Mouse (Mus musculus): ENCODE data around the gene Scd3. TPM values are rescaled to one million over a fixed set of nuclear protein-coding genes. Genes with fewer than 3 reads are reported as not detected.

The Scd3 gene
- polyA plus RNA-seq (2012; ENCODE audit: insufficient read depth, insufficient read length, low replicate concordance, missing spikeins), result not detected in 2 replicates

GRCm38 (mm10) chr19:44203015-44203564 is at the start of gene Scd3:
TSS of gene Scd3 (plus strand) at chr19:44203269.
- 96% methylated on average over 9 of the region's 9 CpGs for WGBS
- TF ChIP-seq POLR2A (IDR thresholded peaks at IDR 0.05; ENCODE audit: insufficient read depth, low read depth, low read length) (no peak), CTCF (IDR thresholded peaks at IDR 0.05; ENCODE audit: insufficient read depth, low read depth, low read length) (no peak)
- H3K27ac ChIP-seq (ENCODE audit: insufficient read depth, low read depth, low read length), result no peak within 1 kb of the TSS
- no peak within 1 kb of the TSS for H3K4me3 ChIP-seq (ENCODE audit: insufficient read depth, low read depth, low read length)
- no peaks in the 10 kb centered on the region for H3K4me1 ChIP-seq (ENCODE audit: control insufficient read depth, insufficient read depth, low read length)

- no peaks in the 10 kb centered on the region for H3K4me1 ChIP-seq (ENCODE audit: control insufficient read depth, insufficient read depth, low read length)
- WGBS, result 78% methylated on average over 5 of the region's 5 CpGs
- TF ChIP-seq CTCF (IDR thresholded peaks at IDR 0.05; ENCODE audit: insufficient read depth, low read depth, low read length) (no peak), POLR2A (IDR thresholded peaks at IDR 0.05; ENCODE audit: insufficient read depth, low read depth, low read length) (no peak)
- H3K4me3 ChIP-seq (ENCODE audit: insufficient read depth, low read depth, low read length), result no peak overlapping the region
- H3K27ac ChIP-seq (ENCODE audit: insufficient read depth, low read depth, low read length), result no peak overlapping the region
These were observed 49.3 kb upstream of the Scd3 start for GRCm38 (mm10) chr19:44153781-44154180.

DNA sequence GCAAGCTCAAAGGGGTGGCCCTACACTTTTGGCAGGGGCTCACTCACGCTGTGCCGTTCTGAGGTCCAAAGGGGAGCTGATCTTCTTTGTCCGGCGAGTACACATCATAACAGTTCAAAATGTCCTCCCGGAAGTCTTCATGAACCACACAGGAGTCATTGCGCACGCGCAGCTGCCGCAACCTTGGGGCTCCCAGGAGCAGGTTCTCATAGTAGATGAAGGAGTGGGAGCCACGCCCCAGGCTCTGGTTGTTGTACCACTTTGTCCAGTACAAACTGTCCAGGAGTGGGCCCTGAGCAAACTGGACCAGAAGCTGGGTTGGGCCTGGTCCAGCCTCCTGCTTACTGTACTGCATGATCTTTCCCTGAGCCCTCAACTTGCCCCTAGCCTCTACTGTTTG is 46.1 kb upstream of the Scd3 start:
- Histone ChIP-seq H3K4me1 (ENCODE audit: control insufficient read depth, insufficient read depth, low read length) (no peaks in the 10 kb centered on the region), H3K27ac (ENCODE audit: insufficient read depth, low read depth, low read length) (no peak overlapping the region), H3K4me3 (ENCODE audit: insufficient read depth, low read depth, low read length) (no peak overlapping the region)
- WGBS, result 88% methylated on average over 10 of the region's 10 CpGs
- TF ChIP-seq POLR2A (IDR thresholded peaks at IDR 0.05; ENCODE audit: insufficient read depth, low read depth, low read length) (no peak), CTCF (IDR thresholded peaks at IDR 0.05; ENCODE audit: insufficient read depth, low read depth, low read length) (no peak)

DNA sequence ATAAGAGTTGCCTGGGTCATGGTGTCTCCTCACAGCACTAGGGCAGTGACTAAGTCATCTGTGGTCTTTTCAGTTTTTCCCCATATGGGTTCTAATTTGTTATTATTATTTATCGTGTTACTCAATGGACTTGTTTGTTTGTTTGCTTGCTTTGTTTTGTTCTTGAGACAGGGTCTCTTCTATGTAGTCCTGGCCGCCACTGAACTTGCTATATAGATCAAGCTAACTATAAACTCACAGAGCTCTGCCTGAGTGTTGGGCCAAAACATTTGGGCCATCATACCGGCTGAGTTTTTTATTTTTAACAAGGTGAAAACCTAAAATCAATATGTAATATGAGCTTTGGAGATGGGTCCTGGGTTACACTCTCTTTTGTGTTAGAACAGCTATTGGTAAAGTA is 43.7 kb upstream of the Scd3 start:
- no peak overlapping the region for H3K4me3 ChIP-seq (ENCODE audit: insufficient read depth, low read depth, low read length)
- no peak overlapping the region for H3K27ac ChIP-seq (ENCODE audit: insufficient read depth, low read depth, low read length)
- no peak for TF ChIP-seq CTCF (IDR thresholded peaks at IDR 0.05; ENCODE audit: insufficient read depth, low read depth, low read length)
- WGBS, result 82% methylated on average over 3 of the region's 3 CpGs
- H3K4me1 ChIP-seq (ENCODE audit: control insufficient read depth, insufficient read depth, low read length), result no peaks in the 10 kb centered on the region

- Histone ChIP-seq H3K4me3 (ENCODE audit: insufficient read depth, low read depth, low read length) (no peak overlapping the region), H3K27ac (ENCODE audit: insufficient read depth, low read depth, low read length) (no peak overlapping the region), H3K4me1 (ENCODE audit: control insufficient read depth, insufficient read depth, low read length) (no peaks in the 10 kb centered on the region)
- TF ChIP-seq POLR2A (IDR thresholded peaks at IDR 0.05; ENCODE audit: insufficient read depth, low read depth, low read length) (no peak), CTCF (IDR thresholded peaks at IDR 0.05; ENCODE audit: insufficient read depth, low read depth, low read length) (no peak)
- WGBS, result 13% methylated on average over 3 of the region's 3 CpGs
These were observed 41.6 kb upstream of the Scd3 start for GRCm38 (mm10) chr19:44161515-44161914.

GRCm38 (mm10) chr19:44174835-44175234 is 28.2 kb upstream of the Scd3 start:
- H3K4me1 ChIP-seq (ENCODE audit: control insufficient read depth, insufficient read depth, low read length), result no peaks in the 10 kb centered on the region
- H3K4me3 ChIP-seq (ENCODE audit: insufficient read depth, low read depth, low read length), result no peak overlapping the region
- whole genome bisulfite sequencing, result 41% methylated on average over 8 of the region's 8 CpGs
- TF ChIP-seq POLR2A (IDR thresholded peaks at IDR 0.05; ENCODE audit: insufficient read depth, low read depth, low read length) (no peak), CTCF (IDR thresholded peaks at IDR 0.05; ENCODE audit: insufficient read depth, low read depth, low read length) (no peak)
- H3K27ac ChIP-seq (ENCODE audit: insufficient read depth, low read depth, low read length), result no peak overlapping the region

GRCm38 (mm10) chr19:44176741-44177140 is 26.3 kb upstream of the Scd3 start:
- Histone ChIP-seq H3K4me1 (ENCODE audit: control insufficient read depth, insufficient read depth, low read length) (no peaks in the 10 kb centered on the region), H3K27ac (ENCODE audit: insufficient read depth, low read depth, low read length) (no peak overlapping the region), H3K4me3 (ENCODE audit: insufficient read depth, low read depth, low read length) (no peak overlapping the region)
- no peak for TF ChIP-seq POLR2A (IDR thresholded peaks at IDR 0.05; ENCODE audit: insufficient read depth, low read depth, low read length)
- no peak for TF ChIP-seq CTCF (IDR thresholded peaks at IDR 0.05; ENCODE audit: insufficient read depth, low read depth, low read length)
- WGBS, result 93% methylated on average over 3 of the region's 3 CpGs

- TF ChIP-seq POLR2A (IDR thresholded peaks at IDR 0.05; ENCODE audit: insufficient read depth, low read depth, low read length), result no peak
- TF ChIP-seq CTCF (IDR thresholded peaks at IDR 0.05; ENCODE audit: insufficient read depth, low read depth, low read length), result no peak
- 65% methylated on average over 1 of the region's 1 CpGs for WGBS
- Histone ChIP-seq H3K4me1 (ENCODE audit: control insufficient read depth, insufficient read depth, low read length) (no peaks in the 10 kb centered on the region), H3K27ac (ENCODE audit: insufficient read depth, low read depth, low read length) (no peak overlapping the region), H3K4me3 (ENCODE audit: insufficient read depth, low read depth, low read length) (no peak overlapping the region)
These were observed 22.6 kb upstream of the Scd3 start for GRCm38 (mm10) chr19:44180502-44180901.

GRCm38 (mm10) chr19:44183968-44184367 is 19.1 kb upstream of the Scd3 start:
- Histone ChIP-seq H3K27ac (ENCODE audit: insufficient read depth, low read depth, low read length) (no peak overlapping the region), H3K4me3 (ENCODE audit: insufficient read depth, low read depth, low read length) (no peak overlapping the region), H3K4me1 (ENCODE audit: control insufficient read depth, insufficient read depth, low read length) (no peaks in the 10 kb centered on the region)
- WGBS, result 84% methylated on average over 3 of the region's 3 CpGs
- TF ChIP-seq POLR2A (IDR thresholded peaks at IDR 0.05; ENCODE audit: insufficient read depth, low read depth, low read length) (no peak), CTCF (IDR thresholded peaks at IDR 0.05; ENCODE audit: insufficient read depth, low read depth, low read length) (no peak)

- TF ChIP-seq CTCF (IDR thresholded peaks at IDR 0.05; ENCODE audit: insufficient read depth, low read depth, low read length) (no peak), POLR2A (IDR thresholded peaks at IDR 0.05; ENCODE audit: insufficient read depth, low read depth, low read length) (no peak)
- H3K4me3 ChIP-seq (ENCODE audit: insufficient read depth, low read depth, low read length), result no peak overlapping the region
- no peak overlapping the region for H3K27ac ChIP-seq (ENCODE audit: insufficient read depth, low read depth, low read length)
- 72% methylated on average over 4 of the region's 4 CpGs for WGBS
- H3K4me1 ChIP-seq (ENCODE audit: control insufficient read depth, insufficient read depth, low read length), result no peaks in the 10 kb centered on the region
These were observed 14.0 kb upstream of the Scd3 start for GRCm38 (mm10) chr19:44189056-44189455.

Measured in olfactory bulb, adult 2 months (tissue).